Mouse (Mus musculus) forebrain, postnatal 0 days (tissue): Measurements from ENCODE around the gene Jmjd8. TPM values are rescaled to one million over a fixed set of nuclear protein-coding genes. Genes with fewer than 3 reads are reported as not detected.

ENCODE experiments used
- ATAC-seq: fragments of 200-750 bp; cut with Nextera tagmentation; 2 replicates; pipeline ENCODE4 v1.8.0; 2017; ENCODE audit warnings: mild to moderate bottlenecking, moderate library complexity
- DNase-seq: peaks from one replicate; pipeline ENCODE4 v3.0.0-alpha.2; 2015
- H3K27ac ChIP-seq: fragments of 300-500 bp; sonication (generic); 2 replicates; pipeline ENCODE4 v1.5.1; 2014; ENCODE audit warnings: low read depth, mild to moderate bottlenecking, antibody characterized with exemption, low read length, moderate library complexity, mixed read lengths
- H3K27me3 ChIP-seq: fragments of 300-500 bp; sonication (generic); 2 replicates; pipeline ENCODE4 v1.6.1; 2014; ENCODE audit warnings: mild to moderate bottlenecking, low read length, mixed read lengths; ENCODE audit not compliant: insufficient read depth
- H3K36me3 ChIP-seq: fragments of 300-500 bp; sonication (generic); 2 replicates; pipeline ENCODE4 v1.6.1; 2014; ENCODE audit warnings: mild to moderate bottlenecking, moderate library complexity; ENCODE audit not compliant: insufficient read depth
- H3K4me1 ChIP-seq: fragments of 300-500 bp; sonication (generic); 2 replicates; pipeline ENCODE4 v1.6.1; 2014; ENCODE audit warnings: antibody characterized with exemption; ENCODE audit not compliant: insufficient read depth
- H3K4me2 ChIP-seq: fragments of 300-500 bp; sonication (generic); 2 replicates; pipeline ENCODE4 v1.6.1; 2014; ENCODE audit warnings: low read depth, mild to moderate bottlenecking, moderate library complexity
- H3K4me3 ChIP-seq: fragments of 300-500 bp; sonication (generic); 2 replicates; pipeline ENCODE4 v1.5.1; 2014; ENCODE audit warnings: low read depth, low read length, mixed read lengths
- H3K9ac ChIP-seq: fragments of 300-500 bp; sonication (generic); 2 replicates; pipeline ENCODE4 v1.6.1; 2014; ENCODE audit warnings: mild to moderate bottlenecking
- H3K9me3 ChIP-seq: fragments of 300-500 bp; sonication (generic); 2 replicates; pipeline ENCODE4 v1.6.1; 2016; ENCODE audit warnings: low read length
- CTCF ChIP-seq: sonication (generic); IDR thresholded peaks from 2 replicates; pipeline ENCODE4 v1.5.1; 2016; ENCODE audit warnings: antibody characterized with exemption, control low read depth, low read depth
- WGBS: fragments of 180-500 bp; shearing (Covaris S2); extraction: QIAGEN DNeasy Blood & Tissue Kit; methylation state at CpG from one replicate; pipeline ENCODE4 v1.1.7; 2014; 5-methylcytosine and 5-hydroxymethylcytosine counted together
- polyA plus RNA-seq: library from polyadenylated mRNA; unstranded; fragments of >200 nt; fragmentation: Nextera tagmentation; extraction: Ambion mirVana; gene quantifications from 2 replicates; pipeline ENCODE4 v1.2.1, GENCODE M21; 2015
- total RNA-seq: library from RNA; depleted of rRNA; stranded (reverse); fragments of >200 nt; gene quantifications from 2 replicates; pipeline ENCODE4 v1.2.3, GENCODE M21; 2014

Gene Jmjd8
- total and polyA plus RNA-seq, 2 experiments from 2014 or later, result 49.5 to 52.2 TPM

- peak; percentile 99 for ATAC-seq
- WGBS, result 5% methylated on average over 65 of the region's 65 CpGs
- TF ChIP-seq CTCF, result peak; percentile 51
- Histone ChIP-seq H3K9ac (peak within 1 kb of the TSS; percentile 81), H3K4me2 (peak within 1 kb of the TSS; percentile 87), H3K4me1 (peaks cover 12% of the 10 kb centered on the region), H3K27me3 (no peaks in the 10 kb centered on the region), H3K9me3 (no peaks in the 10 kb centered on the region), H3K4me3 (peak within 1 kb of the TSS; percentile 71), H3K36me3 (no peaks in the 10 kb centered on the region; the same call in 1 of the 2 replicates), H3K27ac (peak within 1 kb of the TSS; percentile 91)
- DNase-seq, result peak; percentile 97
Observed at GRCm38 (mm10) chr17:25860832-25861703, 32.4 kb downstream of the Jmjd8 start, which contains the start of gene Wdr90. Wdr90 (minus strand) TSS chr17:25861501.

GRCm38 (mm10) chr17:25861704-25862612 is 33.3 kb downstream of the Jmjd8 start:
- peaks cover 12% of the 10 kb centered on the region for H3K4me1 ChIP-seq
- DNase-seq (no peak), ATAC-seq (peak; percentile 30; the same call in 1 of the 2 replicates)
- no peaks in the 10 kb centered on the region for H3K27me3 ChIP-seq
- no peak for TF ChIP-seq CTCF
- peak overlapping the region; percentile 87 for H3K4me2 ChIP-seq
- peak overlapping the region; percentile 81 for H3K9ac ChIP-seq
- peak overlapping the region; percentile 91 for H3K27ac ChIP-seq
- H3K9me3 ChIP-seq, result no peaks in the 10 kb centered on the region
- WGBS, result 9% methylated on average over 6 of the region's 6 CpGs
- peak overlapping the region; percentile 71 for H3K4me3 ChIP-seq
- H3K36me3 ChIP-seq, result no peaks in the 10 kb centered on the region; the same call in 1 of the 2 replicates

GRCm38 (mm10) chr17:25863681-25864080 is 35.0 kb downstream of the Jmjd8 start:
- TF ChIP-seq CTCF, result no peak
- peaks cover 13% of the 10 kb centered on the region for H3K4me1 ChIP-seq
- DNase-seq (no peak), ATAC-seq (no peak)
- 89% methylated on average over 6 of the region's 6 CpGs for WGBS
- no peaks in the 10 kb centered on the region for H3K9me3 ChIP-seq
- no peaks in the 10 kb centered on the region; the same call in 1 of the 2 replicates for H3K36me3 ChIP-seq
- no peaks in the 10 kb centered on the region for H3K27me3 ChIP-seq
- no peak overlapping the region for H3K9ac ChIP-seq
- no peak overlapping the region for H3K27ac ChIP-seq
- no peak overlapping the region for H3K4me2 ChIP-seq
- H3K4me3 ChIP-seq, result no peak overlapping the region

- no peak overlapping the region for H3K27ac ChIP-seq
- H3K27me3 ChIP-seq, result no peaks in the 10 kb centered on the region
- H3K4me3 ChIP-seq, result no peak overlapping the region
- DNase-seq (no peak), ATAC-seq (no peak)
- 93% methylated on average over 14 of the region's 14 CpGs for WGBS
- TF ChIP-seq CTCF, result no peak
- H3K4me2 ChIP-seq, result no peak overlapping the region
- H3K4me1 ChIP-seq, result peaks cover 16% of the 10 kb centered on the region
- H3K9me3 ChIP-seq, result no peaks in the 10 kb centered on the region
- H3K36me3 ChIP-seq, result no peaks in the 10 kb centered on the region; the same call in 1 of the 2 replicates
- H3K9ac ChIP-seq, result no peak overlapping the region
Observed at GRCm38 (mm10) chr17:25864311-25864710, 35.6 kb downstream of the Jmjd8 start.

- Histone ChIP-seq H3K27ac (no peak overlapping the region), H3K4me2 (no peak overlapping the region), H3K4me3 (no peak overlapping the region), H3K9ac (no peak overlapping the region), H3K27me3 (no peaks in the 10 kb centered on the region), H3K4me1 (peaks cover 16% of the 10 kb centered on the region), H3K36me3 (no peaks in the 10 kb centered on the region; the same call in 1 of the 2 replicates), H3K9me3 (no peaks in the 10 kb centered on the region)
- DNase-seq, result no peak
- TF ChIP-seq CTCF, result no peak
- ATAC-seq, result no peak
- WGBS, result 90% methylated on average over 11 of the region's 11 CpGs
Observed at GRCm38 (mm10) chr17:25865288-25865687, 36.6 kb downstream of the Jmjd8 start.

GRCm38 (mm10) chr17:25866172-25866571 is 37.5 kb downstream of the Jmjd8 start:
- no peak for ATAC-seq
- WGBS, result 92% methylated on average over 3 of the region's 3 CpGs
- no peak for TF ChIP-seq CTCF
- Histone ChIP-seq H3K4me1 (peaks cover 9% of the 10 kb centered on the region), H3K9me3 (no peaks in the 10 kb centered on the region), H3K9ac (no peak overlapping the region), H3K27me3 (no peaks in the 10 kb centered on the region), H3K4me2 (no peak overlapping the region), H3K4me3 (no peak overlapping the region), H3K36me3 (no peaks in the 10 kb centered on the region; the same call in 1 of the 2 replicates), H3K27ac (no peak overlapping the region)
- no peak for DNase-seq
